Mouse (Mus musculus) liver (tissue): ENCODE results near the gene Uimc1.

Experiments used
- DNase-seq: peaks from one replicate; pipeline ENCODE4 v3.0.0-alpha.2; 2020; ENCODE audit warnings: mixed read lengths

The Uimc1 gene

GRCm38 (mm10) chr13:54988181-54988760, 111.8 kb downstream of the Uimc1 start:
- DNase-seq: no peak

- no peak for DNase-seq
These were observed 112.7 kb downstream of the Uimc1 start for GRCm38 (mm10) chr13:54987405-54987804.

DNA sequence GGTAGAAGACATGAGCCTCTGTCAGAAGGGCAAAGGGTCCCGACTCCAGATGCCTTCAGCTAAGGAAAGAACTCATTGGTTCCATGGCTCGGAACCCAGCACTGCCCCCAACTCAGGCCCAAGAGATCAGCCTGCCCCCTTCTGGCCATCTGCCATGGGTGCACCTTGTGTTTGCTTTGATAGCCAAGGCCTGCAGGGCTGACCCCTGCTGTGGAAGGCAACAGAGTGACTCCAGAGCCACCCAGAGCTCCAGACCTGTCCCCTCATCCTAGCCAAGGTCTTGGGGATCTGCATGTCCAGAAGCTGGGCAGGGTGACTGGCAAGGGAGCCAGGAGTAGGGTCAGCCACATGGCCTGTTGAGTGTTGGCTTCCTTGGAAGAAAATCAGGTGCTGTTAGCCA, 116.5 kb downstream of the Uimc1 start:
- DNase-seq: no peak

DNA sequence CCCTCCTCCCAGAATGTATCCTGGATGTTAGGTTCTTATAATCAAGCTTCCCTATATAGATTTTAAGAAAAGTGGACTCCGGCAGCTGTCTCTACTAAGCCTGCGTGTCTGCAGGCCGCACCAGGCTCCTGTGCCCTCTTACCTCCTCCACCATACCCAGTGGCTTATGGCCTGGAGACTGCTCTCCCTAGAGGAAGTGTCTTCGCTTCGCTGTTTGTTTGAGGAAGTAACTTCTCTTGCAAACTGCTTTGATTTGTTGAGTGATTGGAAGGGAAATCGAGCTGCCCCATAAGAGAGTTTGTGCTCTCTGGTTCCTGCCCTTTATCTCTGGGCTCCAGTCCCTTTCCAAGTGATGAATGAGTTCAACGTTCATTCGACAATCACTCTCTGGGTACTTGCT, 117.1 kb downstream of the Uimc1 start:
- DNase-seq: no peak

DNA sequence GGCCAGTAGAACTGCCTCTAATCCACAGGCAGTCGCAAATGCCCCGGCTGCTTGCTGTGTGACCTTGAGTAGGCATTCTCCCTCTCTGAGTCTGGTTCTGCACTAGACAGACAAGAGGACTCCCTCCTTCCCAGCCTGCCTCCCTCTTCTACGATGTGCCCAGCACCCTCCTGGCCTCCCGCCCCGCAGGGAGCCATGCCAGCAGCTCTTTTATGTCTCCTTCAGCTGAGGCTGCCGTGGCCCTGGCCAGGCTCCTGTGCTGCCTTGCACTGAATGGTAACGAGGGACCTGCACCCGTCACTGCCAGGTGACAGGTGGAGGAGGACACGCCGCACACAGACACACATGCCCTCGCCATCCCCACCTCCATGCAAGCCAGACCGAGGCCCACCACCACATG, 119.1 kb downstream of the Uimc1 start:
- DNase-seq: no peak

DNA sequence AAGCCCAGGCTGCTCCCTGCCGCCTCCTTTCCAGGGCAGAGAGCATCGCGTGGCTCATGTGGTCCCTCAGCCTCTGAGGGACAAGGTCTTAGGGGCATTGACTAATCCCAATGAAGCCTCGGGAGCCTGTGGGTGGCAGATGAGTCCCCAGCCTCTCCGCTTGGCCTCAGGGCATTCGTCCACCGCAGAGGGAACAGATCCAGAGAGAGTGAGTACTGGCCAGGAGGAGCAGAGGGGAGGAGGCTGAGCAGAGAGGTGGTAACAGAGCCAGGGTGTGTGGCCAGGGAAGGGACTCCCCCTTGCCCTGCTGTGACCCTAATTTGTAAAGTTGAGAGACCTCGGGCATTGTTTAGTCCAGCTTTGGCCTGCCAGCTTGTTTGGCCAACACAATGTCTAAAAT, 121.3 kb downstream of the Uimc1 start:
- DNase-seq: no peak
